Comparison of ENCODE assay signal across 8 mouse cellular contexts in genomic region chrX:93700528-93701225, GRCm38 (mm10). TPM values are rescaled to one million over a fixed set of nuclear protein-coding genes. Genes with fewer than 3 reads are reported as not detected.
DNase-seq lines count a peak whose midpoint lies in the region; ATAC-seq and TF ChIP-seq lines count a peak whose summit lies in the region.

No protein-coding gene starts in this region.

- H3K36me3 ChIP-seq in CH12.LX (replicated peaks in 1 of 2; ENCODE audit: control insufficient read depth in 1 of 2, insufficient read depth in 1 of 2, low read length in 1 of 2), result no peaks in the 10 kb centered on the region
- H3K36me3 ChIP-seq in liver, embryonic 16.5 days (ENCODE audit: control insufficient read depth, insufficient read depth), result no peaks in the 10 kb centered on the region
- no peaks in the 10 kb centered on the region for H3K36me3 ChIP-seq in neural tube, embryonic 13.5 days

- H3K4me2 ChIP-seq in CH12.LX (ENCODE audit: insufficient read depth, low read depth, poor library complexity, severe bottlenecking), result peak overlapping the region; percentile 36
- peak overlapping the region; percentile 50 for H3K4me2 ChIP-seq in liver, embryonic 16.5 days (ENCODE audit: low read depth, low read length)
- peak overlapping the region; percentile 5; the same call in 1 of the 2 replicates for H3K4me2 ChIP-seq in neural tube, embryonic 13.5 days

- no peak for TF ChIP-seq EP300 in CH12.LX (IDR thresholded peaks at IDR 0.05; ENCODE audit: low read length)

- peak; percentile 99 for ATAC-seq in erythroblast, adult 5-6 weeks (replicated peaks; ENCODE audit: low FRiP score, poor library complexity, severe bottlenecking)
- peak; percentile 99 for ATAC-seq in liver, embryonic 16.5 days (ENCODE audit: low read depth)
- ATAC-seq in neural tube, embryonic 13.5 days (ENCODE audit: low read depth), result peak; percentile 79

- 37% methylated on average over 8 of the region's 8 CpGs for WGBS in liver, embryonic 16.5 days (ENCODE audit: insufficient replicate concordance)
- WGBS in neural tube, embryonic 13.5 days, result 48% methylated on average over 8 of the region's 8 CpGs

- H3K27me3 ChIP-seq in CH12.LX (replicated peaks), result no peaks in the 10 kb centered on the region
- no peaks in the 10 kb centered on the region; the same call in 1 of the 2 replicates for H3K27me3 ChIP-seq in liver, embryonic 16.5 days (ENCODE audit: control insufficient read depth, insufficient read depth, low read depth, low read length)
- no peaks in the 10 kb centered on the region for H3K27me3 ChIP-seq in neural tube, embryonic 13.5 days

- H3K4me3 ChIP-seq in CH12.LX (replicated peaks in 1 of 3; ENCODE audit: low read depth in 2 of 3, low read length in 2 of 3, poor library complexity in 1 of 3), result peak overlapping the region in 1 of 3 experiments; percentile 15
- peak overlapping the region; percentile 35 for H3K4me3 ChIP-seq in liver, embryonic 16.5 days (ENCODE audit: low read depth, low read length)
- no peak overlapping the region for H3K4me3 ChIP-seq in neural tube, embryonic 13.5 days

- peak; percentile 63 for DNase-seq in CH12.LX (ENCODE audit: extremely low read depth)
- DNase-seq in adrenal gland, postnatal 36 days, result peak; percentile 65 to 82
- peak; percentile 24 to 41 for DNase-seq in heart, adult 9 months (ENCODE audit: low spot score in 2 of 2)
- DNase-seq in kidney, postnatal 14 days, result peak; percentile 36
- peak; percentile 17 for DNase-seq in thymus, postnatal 0 days (ENCODE audit: low spot score)

- no peak for TF ChIP-seq CTCF in CH12.LX (conservative IDR thresholded peaks at IDR 0.05 in 1 of 2, IDR thresholded peaks at IDR 0.05 in 1 of 2; ENCODE audit: low read depth in 2 of 2, low read length in 2 of 2)

- H3K27ac ChIP-seq in CH12.LX (ENCODE audit: insufficient read depth, low read depth), result no peak overlapping the region
- peak overlapping the region; percentile 88 for H3K27ac ChIP-seq in liver, embryonic 16.5 days (ENCODE audit: low read length)
- H3K27ac ChIP-seq in neural tube, embryonic 13.5 days (replicated peaks), result no peak overlapping the region

- dilution Hi-C loops in CH12.LX (cut with MboI; ENCODE audit: extremely low pct_ligation_motif_present, extremely low pct_unique_long_range_greater_than_20kb, low sequenced_read_pairs), result no loop called here

- H3K4me1 ChIP-seq in CH12.LX (ENCODE audit: control insufficient read depth in 1 of 2, insufficient read depth in 2 of 2), result peaks cover 0 to 9% of the 10 kb centered on the region in 2 experiments; a peak in 1 of 4 replicates
- H3K4me1 ChIP-seq in liver, embryonic 16.5 days (ENCODE audit: control insufficient read depth, low read depth, low read length), result peaks cover 14% of the 10 kb centered on the region
- H3K4me1 ChIP-seq in neural tube, embryonic 13.5 days (replicated peaks), result 0 out of 2 replicates have a peak, but pooled peaks cover 7% of the 10 kb centered on the region

- no peaks in the 10 kb centered on the region for H3K79me2 ChIP-seq in CH12.LX (replicated peaks; ENCODE audit: control insufficient read depth, extremely low read depth, insufficient read depth, poor library complexity, severe bottlenecking)

- no peak for TF ChIP-seq POLR2A in CH12.LX (IDR thresholded peaks at IDR 0.05; ENCODE audit: low read depth, low read length)

- TF ChIP-seq RAD21 in CH12.LX (IDR thresholded peaks at IDR 0.05; ENCODE audit: low read depth, low read length), result no peak

- H3K9me3 ChIP-seq in CH12.LX (replicated peaks; ENCODE audit: low read length), result no peaks in the 10 kb centered on the region
- no peaks in the 10 kb centered on the region for H3K9me3 ChIP-seq in liver, embryonic 16.5 days (replicated peaks; ENCODE audit: control insufficient read depth, low read length)
- H3K9me3 ChIP-seq in neural tube, embryonic 13.5 days, result no peaks in the 10 kb centered on the region

- in situ Hi-C loops in CH12.LX (cut with MboI; ENCODE audit: low pct_ligation_motif_present, low pct_unique_long_range_greater_than_20kb, low sequenced_read_pairs), result no loop called here

- H3K9ac ChIP-seq in CH12.LX (ENCODE audit: insufficient read depth, low read depth), result no peak overlapping the region
- 0 out of 2 replicates have a peak overlapping the region, but pooled peaks have one; percentile 3 for H3K9ac ChIP-seq in liver, embryonic 16.5 days (ENCODE audit: low read depth, low read length)
- no peak overlapping the region for H3K9ac ChIP-seq in neural tube, embryonic 13.5 days

TF ChIP-seq in CH12.LX, 34 proteins besides CTCF, POLR2A, EP300 and RAD21:
- TF ChIP-seq MAX (IDR thresholded peaks at IDR 0.05; ENCODE audit: low read length) (no peak), TCF12 (IDR thresholded peaks at IDR 0.05; ENCODE audit: low read depth, low read length) (0 out of 2 replicates have a peak, but pooled peaks have one; percentile 27), RCOR1 (conservative IDR thresholded peaks at IDR 0.05; ENCODE audit: low read depth, low read length) (no peak), ZC3H11A (IDR thresholded peaks at IDR 0.05; ENCODE audit: low read depth, low read length) (no peak), GABPA (IDR thresholded peaks at IDR 0.05; ENCODE audit: insufficient replicate concordance, low read depth, low read length) (no peak)
TF ChIP-seq in CH12.LX: peak in this region for 1.

RNA-seq across cellular contexts. Expression of gene Pcyt1b, which starts 46.0 kb away (rescaled TPM):
- total RNA-seq in CH12.LX (2012; rRNA removed) (0.13 and 0.34 TPM in 2 replicates), CH12.LX (2014; rRNA removed) (0.28 and 0.35 TPM in 2 replicates)
- 1.7 and 1.9 TPM in 2 replicates for polyA plus RNA-seq in CH12.LX (2012; ENCODE audit: insufficient read length, low read depth)
- under 1 TPM; 0.36 to 0.72 TPM for total RNA-seq in adrenal gland, postnatal 36 days (2021)
- 17.8 and 19.6 TPM in 2 replicates for total RNA-seq in erythroblast, adult 5-6 weeks (2015; ENCODE audit: low replicate concordance)
- total RNA-seq in erythroblast, adult 5-6 weeks (2017; ENCODE audit: low replicate concordance), result 91.8 and 103 TPM in 2 replicates
- polyA plus RNA-seq in liver, embryonic 16.5 days (2015; fragmentation: Nextera tagmentation; extraction: Ambion mirVana), result 7.3 and 7.7 TPM in 2 replicates
- polyA plus RNA-seq in neural tube, embryonic 13.5 days (2015; fragmentation: Nextera tagmentation; extraction: Ambion mirVana), result 21.8 and 22.3 TPM in 2 replicates
- 0.14 and 0.29 TPM in 2 replicates for polyA plus RNA-seq in thymus, postnatal 0 days (2015; fragmentation: Nextera tagmentation; extraction: Ambion mirVana)

Comparison
In these comparisons a context has a peak if more than half of its experiments do, and no peak if none do; other contexts are left out.
1. DNase-seq: peak in every context shown above with its lines; median percentile 74 in adrenal gland, postnatal 36 days; 63 in CH12.LX; 36 in kidney, postnatal 14 days; 32 in heart, adult 9 months; 17 in thymus, postnatal 0 days.